Mouse (Mus musculus): ENCODE data around the gene Fdxacb1. TPM values are rescaled to one million over a fixed set of nuclear protein-coding genes. Genes with fewer than 3 reads are reported as not detected.
A peak's percentile ranks its signal among the peaks of the same experiment; 100 is the strongest.

The Fdxacb1 gene
- polyA plus RNA-seq, 1 experiment: 0.13 TPM

DNA sequence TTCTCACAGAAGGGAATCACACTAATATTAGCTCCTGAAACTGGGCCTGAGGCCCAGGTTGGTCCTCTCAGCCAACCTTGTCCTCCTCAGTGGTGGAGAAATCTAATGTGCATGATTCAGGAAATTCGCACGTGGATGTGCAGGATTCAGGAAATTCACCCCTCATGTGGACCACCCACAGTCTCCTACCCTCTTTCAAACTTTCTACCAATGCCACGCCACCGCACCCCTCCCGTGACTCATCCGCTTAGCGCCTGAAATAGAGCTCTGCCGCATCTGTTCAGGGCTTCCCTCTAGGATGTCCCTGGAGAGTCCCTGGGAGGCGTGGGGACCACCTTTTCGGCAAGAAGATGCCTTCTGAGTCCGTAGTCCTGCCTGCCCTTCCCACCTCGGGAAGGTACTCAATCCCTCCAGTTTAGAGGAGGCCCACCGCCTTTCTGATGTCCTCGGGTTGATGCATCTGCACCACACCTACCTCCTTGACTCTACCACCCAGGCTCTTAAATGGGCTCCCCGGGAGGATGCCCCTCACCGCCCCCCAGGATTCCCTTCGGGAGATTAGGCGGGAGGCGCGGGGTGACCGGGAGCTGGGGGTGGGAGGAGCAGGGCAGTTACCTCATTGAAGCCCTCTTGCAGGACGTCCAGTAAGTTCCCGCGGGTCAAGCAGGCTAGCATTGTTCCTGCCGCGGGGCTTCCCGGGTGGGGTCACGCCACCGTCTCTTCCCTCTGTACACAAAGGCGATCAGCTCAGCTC, 40.7 kb upstream of the Fdxacb1 start:
- Histone ChIP-seq H3K9me3 (ENCODE audit: control insufficient read depth, low read length) (no peaks in the 10 kb centered on the region), H3K4me3 (replicated peaks) (peak overlapping the region; percentile 44), H3K4me1 (ENCODE audit: control insufficient read depth) (peaks cover 4% of the 10 kb centered on the region), H3K36me3 (ENCODE audit: control insufficient read depth) (no peaks in the 10 kb centered on the region), H3K27me3 (ENCODE audit: control insufficient read depth) (peaks cover 49% of the 10 kb centered on the region)
- no peak for TF ChIP-seq GATA1 (IDR thresholded peaks at IDR 0.05; ENCODE audit: low read length)
- TF ChIP-seq TAL1 (IDR thresholded peaks at IDR 0.05; ENCODE audit: low read length): no peak

- Histone ChIP-seq H3K9me3 (ENCODE audit: control insufficient read depth, low read length) (no peaks in the 10 kb centered on the region), H3K4me3 (replicated peaks) (peak overlapping the region; percentile 44), H3K27me3 (ENCODE audit: control insufficient read depth) (peaks cover 49% of the 10 kb centered on the region), H3K4me1 (ENCODE audit: control insufficient read depth) (peaks cover 4% of the 10 kb centered on the region), H3K36me3 (ENCODE audit: control insufficient read depth) (no peaks in the 10 kb centered on the region)
- TF ChIP-seq GATA1 (IDR thresholded peaks at IDR 0.05; ENCODE audit: low read length): no peak
- TF ChIP-seq TAL1 (IDR thresholded peaks at IDR 0.05; ENCODE audit: low read length): no peak
These were observed 39.9 kb upstream of the Fdxacb1 start for GRCm38 (mm10) chr9:50727925-50728651.

DNA sequence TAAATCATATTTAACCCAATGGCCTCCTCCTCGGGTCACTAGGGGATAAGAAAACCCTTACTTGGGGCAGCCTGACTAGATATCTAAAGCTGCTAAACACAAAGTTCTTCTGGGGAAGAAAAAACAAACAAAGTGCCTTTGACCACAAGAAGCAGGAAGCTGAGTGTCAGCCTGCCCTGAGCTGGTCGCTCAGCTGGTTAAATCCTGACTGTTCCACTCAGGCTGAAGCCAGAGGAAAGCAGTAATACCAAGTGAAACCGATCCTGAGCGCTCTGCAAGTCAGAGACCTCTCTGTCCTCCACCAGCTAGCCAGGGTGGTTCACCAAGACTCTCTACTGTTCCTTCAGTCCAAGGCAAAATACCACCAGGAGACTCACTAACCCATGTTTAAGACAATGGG, 38.4 kb upstream of the Fdxacb1 start:
- H3K27me3 ChIP-seq (ENCODE audit: control insufficient read depth): peaks cover 43% of the 10 kb centered on the region

GRCm38 (mm10) chr9:50732560-50732959, 35.5 kb upstream of the Fdxacb1 start:
- Histone ChIP-seq H3K36me3 (ENCODE audit: control insufficient read depth) (no peaks in the 10 kb centered on the region), H3K9me3 (ENCODE audit: control insufficient read depth, low read length) (no peaks in the 10 kb centered on the region), H3K27me3 (ENCODE audit: control insufficient read depth) (peaks cover 25% of the 10 kb centered on the region), H3K4me3 (replicated peaks) (no peak overlapping the region), H3K4me1 (ENCODE audit: control insufficient read depth) (peaks cover 4% of the 10 kb centered on the region)
- TF ChIP-seq GATA1 (IDR thresholded peaks at IDR 0.05; ENCODE audit: low read length) (no peak), TAL1 (IDR thresholded peaks at IDR 0.05; ENCODE audit: low read length) (no peak)

More for the DNA sequence above, 38.4 kb upstream of the Fdxacb1 start:
- Histone ChIP-seq H3K4me1 (ENCODE audit: control insufficient read depth) (peaks cover 4% of the 10 kb centered on the region), H3K9me3 (ENCODE audit: control insufficient read depth, low read length) (no peaks in the 10 kb centered on the region), H3K4me3 (replicated peaks) (no peak overlapping the region), H3K36me3 (ENCODE audit: control insufficient read depth) (no peaks in the 10 kb centered on the region)
- TF ChIP-seq GATA1 (IDR thresholded peaks at IDR 0.05; ENCODE audit: low read length) (no peak), TAL1 (IDR thresholded peaks at IDR 0.05; ENCODE audit: low read length) (no peak)

- no peaks in the 10 kb centered on the region for H3K9me3 ChIP-seq (ENCODE audit: control insufficient read depth, low read length)
- no peaks in the 10 kb centered on the region for H3K36me3 ChIP-seq (ENCODE audit: control insufficient read depth)
- peaks cover 2% of the 10 kb centered on the region; the same call in 1 of the 2 replicates for H3K27me3 ChIP-seq (ENCODE audit: control insufficient read depth)
- no peak overlapping the region for H3K4me3 ChIP-seq (replicated peaks)
- no peak for TF ChIP-seq GATA1 (IDR thresholded peaks at IDR 0.05; ENCODE audit: low read length)
- no peak for TF ChIP-seq TAL1 (IDR thresholded peaks at IDR 0.05; ENCODE audit: low read length)
- H3K4me1 ChIP-seq (ENCODE audit: control insufficient read depth): peaks cover 12% of the 10 kb centered on the region
These were observed 33.0 kb upstream of the Fdxacb1 start for GRCm38 (mm10) chr9:50734989-50735388.

DNA sequence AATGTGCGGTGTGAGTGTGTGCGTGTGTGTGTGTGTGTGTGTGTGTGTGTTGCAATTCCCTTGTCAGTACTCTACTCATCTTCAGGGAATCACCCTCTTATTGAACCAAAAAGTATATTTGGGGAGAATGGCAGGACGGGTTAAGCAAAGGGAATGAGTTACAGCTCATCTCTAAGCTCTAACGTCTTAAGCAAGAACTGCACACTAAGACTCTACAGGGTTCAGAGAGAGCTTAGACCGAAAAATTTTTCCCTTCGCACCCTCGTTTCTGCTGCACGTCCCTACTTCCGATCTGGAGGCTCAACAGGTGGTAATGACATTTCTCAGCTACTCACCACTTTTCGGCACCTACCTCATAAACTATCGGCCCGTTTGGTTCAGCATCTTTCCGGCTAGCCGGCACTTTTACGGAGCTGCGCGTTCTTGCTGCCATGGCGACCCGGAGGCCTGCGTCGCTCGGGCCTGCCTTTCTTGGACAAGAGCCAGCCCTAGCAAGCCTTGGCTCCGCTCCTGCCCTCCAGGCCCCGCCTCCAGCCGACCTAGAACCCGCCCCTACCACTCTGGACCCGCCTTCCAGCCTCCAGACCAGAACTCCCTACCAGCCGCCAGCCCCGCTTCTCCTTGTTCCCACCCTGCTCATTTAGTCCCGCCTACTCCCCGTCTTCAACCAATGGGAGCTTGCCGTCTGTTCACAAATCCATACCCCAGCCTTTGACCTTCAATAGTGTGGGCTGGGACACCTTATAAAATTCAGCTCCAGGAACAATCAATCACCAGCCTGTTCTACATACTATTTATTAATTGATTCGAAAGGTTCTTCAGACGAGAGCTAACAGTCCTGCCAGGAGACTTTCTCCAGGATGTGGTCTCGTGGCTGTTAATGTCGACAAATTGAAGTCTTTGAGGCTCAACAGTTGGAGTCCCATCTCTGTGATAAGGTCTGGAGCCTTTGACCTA, 28.8 kb upstream of the Fdxacb1 start, which contains the start of gene Dixdc1:
TSS of gene Dixdc1 (minus strand) at position 604 of the 957 bp plus-strand sequence.
- no peaks in the 10 kb centered on the region for H3K36me3 ChIP-seq (ENCODE audit: control insufficient read depth)
- TF ChIP-seq GATA1 (IDR thresholded peaks at IDR 0.05; ENCODE audit: low read length) (no peak), TAL1 (IDR thresholded peaks at IDR 0.05; ENCODE audit: low read length) (no peak)
- peaks cover 7% of the 10 kb centered on the region; the same call in 1 of the 2 replicates for H3K27me3 ChIP-seq (ENCODE audit: control insufficient read depth)
- H3K4me3 ChIP-seq (replicated peaks): peak within 1 kb of the TSS; percentile 54
- H3K9me3 ChIP-seq (ENCODE audit: control insufficient read depth, low read length): no peaks in the 10 kb centered on the region
- H3K4me1 ChIP-seq (ENCODE audit: control insufficient read depth): peaks cover 12% of the 10 kb centered on the region

GRCm38 (mm10) chr9:50740867-50741784, 26.9 kb upstream of the Fdxacb1 start:
- Histone ChIP-seq H3K4me3 (replicated peaks) (no peak overlapping the region), H3K27me3 (ENCODE audit: control insufficient read depth) (peaks cover 14% of the 10 kb centered on the region), H3K36me3 (ENCODE audit: control insufficient read depth) (no peaks in the 10 kb centered on the region), H3K4me1 (ENCODE audit: control insufficient read depth) (peaks cover 12% of the 10 kb centered on the region), H3K9me3 (ENCODE audit: control insufficient read depth, low read length) (no peaks in the 10 kb centered on the region)
- no peak for TF ChIP-seq TAL1 (IDR thresholded peaks at IDR 0.05; ENCODE audit: low read length)

GRCm38 (mm10) chr9:50742261-50742660, 25.8 kb upstream of the Fdxacb1 start:
- TF ChIP-seq GATA1 (IDR thresholded peaks at IDR 0.05; ENCODE audit: low read length) (no peak), TAL1 (IDR thresholded peaks at IDR 0.05; ENCODE audit: low read length) (no peak)
- Histone ChIP-seq H3K9me3 (ENCODE audit: control insufficient read depth, low read length) (no peaks in the 10 kb centered on the region), H3K27me3 (ENCODE audit: control insufficient read depth) (peaks cover 23% of the 10 kb centered on the region), H3K4me1 (ENCODE audit: control insufficient read depth) (peaks cover 12% of the 10 kb centered on the region), H3K4me3 (replicated peaks) (no peak overlapping the region), H3K36me3 (ENCODE audit: control insufficient read depth) (no peaks in the 10 kb centered on the region)

Data from erythroblast, embryonic 14.5 days (primary cell).